Mouse (Mus musculus) myocyte (in vitro differentiated cells): Measurements from ENCODE around the gene Dhps. TPM values are rescaled to one million over a fixed set of nuclear protein-coding genes. Genes with fewer than 3 reads are reported as not detected.
"Not testable (repeated sequence)": the region's sequence is repeated elsewhere in the genome, so short reads cannot be mapped to it uniquely, and the experiment has no call there.

ENCODE experiments used
- H3K27me3 ChIP-seq: one replicate; pipeline ENCODE4 v1.6.1; 2011; ENCODE audit not compliant: control insufficient read depth, insufficient read depth, insufficient read length
- H3K36me3 ChIP-seq: one replicate; pipeline ENCODE4 v1.6.1; 2011; ENCODE audit not compliant: control insufficient read depth, insufficient read depth
- H3K4me2 ChIP-seq: one replicate; pipeline ENCODE4 v1.6.1; 2011; ENCODE audit warnings: low read depth, control low read depth
- H3K4me3 ChIP-seq: one replicate; pipeline ENCODE4 v1.5.1; 2011; ENCODE audit warnings: mild to moderate bottlenecking, control low read depth, moderate library complexity
- H3K79me2 ChIP-seq: one replicate; pipeline ENCODE4 v1.6.1; 2011; ENCODE audit not compliant: control insufficient read depth, insufficient read depth
- H3ac ChIP-seq: one replicate; pipeline ENCODE4 v1.6.1; 2011; ENCODE audit not compliant: control insufficient read depth, insufficient read length
- CEBPB ChIP-seq: IDR thresholded peaks from 2 replicates; pipeline ENCODE4 v1.6.1; 2011; ENCODE audit warnings: mild to moderate bottlenecking, moderate library complexity; ENCODE audit not compliant: poor library complexity, insufficient read depth, severe bottlenecking
- E2F4 ChIP-seq: IDR thresholded peaks from one replicate; pipeline ENCODE4 v1.6.1; 2011; ENCODE audit warnings: mild to moderate bottlenecking, control low read depth, moderate library complexity; ENCODE audit not compliant: insufficient read depth
- MAX ChIP-seq: IDR thresholded peaks from one replicate; pipeline ENCODE4 v1.6.1; 2011; ENCODE audit warnings: low read depth, mild to moderate bottlenecking, control low read depth
- MYOD1 ChIP-seq, 3 experiments: IDR thresholded peaks; one replicate each; pipeline ENCODE4 v1.6.1; 2011; ENCODE audit warnings: control low read depth in 2 of 3, low read depth in 2 of 3, mild to moderate bottlenecking in 2 of 3, moderate library complexity in 1 of 3; ENCODE audit not compliant: insufficient read length in 2 of 3, control insufficient read depth in 1 of 3
- MYOG ChIP-seq, 3 experiments: IDR thresholded peaks; one replicate each; pipeline ENCODE4 v1.6.1; 2011; ENCODE audit warnings: control low read depth in 2 of 3, low read depth in 2 of 3, mild to moderate bottlenecking in 2 of 3; ENCODE audit not compliant: insufficient read length in 2 of 3, control insufficient read depth in 1 of 3, insufficient read depth in 1 of 3
- POLR2A ChIP-seq: IDR thresholded peaks from one replicate; pipeline ENCODE4 v1.6.1; 2011; ENCODE audit warnings: low read depth, mild to moderate bottlenecking, control low read depth, moderate library complexity; ENCODE audit not compliant: insufficient read length
- POLR2AphosphoS2 ChIP-seq: IDR thresholded peaks from one replicate; pipeline ENCODE4 v1.6.1; 2011; ENCODE audit warnings: low read depth, control low read depth; ENCODE audit not compliant: insufficient read length
- REST ChIP-seq: IDR thresholded peaks from one replicate; pipeline ENCODE4 v1.6.1; 2011; ENCODE audit warnings: mild to moderate bottlenecking, control low read depth, moderate library complexity; ENCODE audit not compliant: insufficient read depth, insufficient read length
- SRF ChIP-seq: IDR thresholded peaks from one replicate; pipeline ENCODE4 v1.6.1; 2011; ENCODE audit warnings: low read depth; ENCODE audit not compliant: control insufficient read depth, insufficient read length
- TCF12 ChIP-seq: IDR thresholded peaks from one replicate; pipeline ENCODE4 v1.6.1; 2011; ENCODE audit warnings: mild to moderate bottlenecking, control low read depth; ENCODE audit not compliant: poor library complexity, insufficient read depth, severe bottlenecking
- TCF3 ChIP-seq: IDR thresholded peaks from one replicate; pipeline ENCODE4 v1.6.1; 2011; ENCODE audit warnings: low read depth, control low read depth; ENCODE audit not compliant: insufficient read length
- USF1 ChIP-seq: IDR thresholded peaks from one replicate; pipeline ENCODE4 v1.6.1; 2011; ENCODE audit warnings: low read depth, mild to moderate bottlenecking, control low read depth, moderate library complexity
- polyA plus RNA-seq: library from polyadenylated mRNA; unstranded; fragments of >200 nt; fragmentation: generic; extraction: Trizol; gene quantifications from one replicate; pipeline ENCODE4 v1.2.1, GENCODE M21; 2012; ENCODE audit warnings: missing spikeins

The Dhps gene
- polyA plus RNA-seq, 1 experiment = 86.7 TPM

DNA sequence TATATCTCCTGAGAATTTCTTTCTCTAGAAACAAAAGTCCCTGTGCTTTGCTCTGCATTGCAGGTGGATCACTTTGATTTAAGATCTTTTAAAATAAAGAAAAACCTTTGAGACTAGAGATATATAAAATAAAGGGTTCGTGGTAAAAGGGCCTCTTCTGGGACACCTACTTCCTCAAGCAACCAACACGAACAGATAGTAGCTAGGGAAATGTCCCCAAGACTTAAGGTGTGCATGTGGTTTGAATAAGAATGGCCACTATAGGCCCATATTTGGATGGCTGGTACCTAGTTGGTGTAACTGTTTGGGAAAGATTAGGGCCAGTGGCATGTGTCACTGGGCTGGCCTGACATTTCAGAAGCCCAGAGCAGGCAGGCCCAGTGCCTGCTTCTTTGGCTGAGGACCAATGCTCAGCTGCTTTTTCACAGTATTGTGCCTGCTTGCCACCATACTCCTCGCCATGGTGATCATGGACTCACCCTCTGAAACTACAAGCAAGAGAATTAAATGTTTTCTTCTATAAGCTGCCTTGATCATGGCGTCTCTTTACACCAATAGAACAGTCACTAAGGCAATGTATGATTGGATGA lies 28.6 kb downstream of the Dhps start:
- Histone ChIP-seq H3K4me2 (no peak overlapping the region), H3K4me3 (no peak overlapping the region), H3K79me2 (no peaks in the 10 kb centered on the region), H3ac (no peak overlapping the region), H3K27me3 (no peaks in the 10 kb centered on the region), H3K36me3 (no peaks in the 10 kb centered on the region)
- no peak for TF ChIP-seq POLR2AphosphoS2
- TF ChIP-seq TCF12 = no peak
- TF ChIP-seq REST = no peak
- TF ChIP-seq SRF = no peak
- no peak for TF ChIP-seq CEBPB
- TF ChIP-seq MYOG (IDR thresholded peaks at IDR 0.05; ENCODE audit: control insufficient read depth in 1 of 3, insufficient read depth in 1 of 3, insufficient read length in 2 of 3, low read depth in 2 of 3) = no peak
- TF ChIP-seq MYOD1 (IDR thresholded peaks at IDR 0.05; ENCODE audit: control insufficient read depth in 1 of 3, insufficient read length in 2 of 3, low read depth in 2 of 3) = no peak
- TF ChIP-seq TCF3 = no peak
- no peak for TF ChIP-seq MAX

DNA sequence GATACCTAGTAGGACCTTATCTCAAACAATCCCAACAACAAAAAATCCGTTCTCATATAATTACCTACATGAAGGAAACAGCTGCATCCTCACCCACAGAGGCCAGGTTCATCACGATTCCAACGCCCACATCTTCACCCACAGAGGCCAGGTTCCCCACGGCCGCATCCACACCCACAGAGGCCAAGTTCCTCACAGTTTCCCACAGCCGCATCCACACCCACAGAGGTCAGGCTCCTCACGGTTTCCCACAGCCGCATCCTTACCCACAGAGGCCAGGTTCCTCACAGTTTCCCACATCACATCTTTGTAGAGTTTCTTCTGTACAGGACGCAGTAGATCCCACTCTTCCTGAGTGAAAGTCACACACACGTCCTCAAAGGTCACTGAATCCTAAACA lies 41.7 kb downstream of the Dhps start:
- Histone ChIP-seq H3K4me3 (no peak overlapping the region), H3K79me2 (no peaks in the 10 kb centered on the region), H3K36me3 (no peaks in the 10 kb centered on the region), H3K27me3 (no peaks in the 10 kb centered on the region), H3K4me2 (no peak overlapping the region), H3ac (no peak overlapping the region)
- no peak for TF ChIP-seq SRF
- TF ChIP-seq TCF3 = no peak
- TF ChIP-seq MAX = no peak
- TF ChIP-seq E2F4 = no peak
- TF ChIP-seq POLR2A = no peak
- no peak for TF ChIP-seq CEBPB
- no peak for TF ChIP-seq REST
- TF ChIP-seq MYOG (IDR thresholded peaks at IDR 0.05; ENCODE audit: control insufficient read depth in 1 of 3, insufficient read depth in 1 of 3, insufficient read length in 2 of 3, low read depth in 2 of 3) = no peak
- no peak for TF ChIP-seq MYOD1 (IDR thresholded peaks at IDR 0.05; ENCODE audit: control insufficient read depth in 1 of 3, insufficient read length in 2 of 3, low read depth in 2 of 3)
- TF ChIP-seq POLR2AphosphoS2 = no peak
- TF ChIP-seq USF1 = no peak
- TF ChIP-seq TCF12 = no peak

DNA sequence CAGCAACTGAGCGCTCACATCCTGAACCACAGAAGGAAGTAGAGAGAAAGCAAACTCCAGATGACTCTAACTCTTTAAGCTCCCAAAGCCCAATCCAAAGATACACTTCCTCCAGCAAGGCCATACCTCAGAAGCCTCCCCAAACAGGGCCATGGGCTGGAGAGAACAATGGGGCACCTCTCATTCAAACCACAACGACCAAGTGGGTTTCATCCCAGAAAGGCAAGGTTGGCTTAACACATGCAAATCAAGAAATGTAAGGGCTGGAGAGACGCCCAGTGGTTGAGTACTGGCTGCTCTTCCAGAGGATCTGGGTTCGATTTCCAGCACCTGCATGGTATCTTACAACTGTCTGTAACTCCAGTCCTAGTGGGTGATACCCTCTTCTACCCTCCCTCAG lies 43.9 kb downstream of the Dhps start:
- TF ChIP-seq SRF (no peak), REST (no peak), TCF3 (no peak), USF1 (no peak), TCF12 (no peak), MYOD1 (IDR thresholded peaks at IDR 0.05; ENCODE audit: control insufficient read depth in 1 of 3, insufficient read length in 2 of 3, low read depth in 2 of 3) (no peak), POLR2A (no peak), MYOG (IDR thresholded peaks at IDR 0.05; ENCODE audit: control insufficient read depth in 1 of 3, insufficient read depth in 1 of 3, insufficient read length in 2 of 3, low read depth in 2 of 3) (no peak), E2F4 (no peak), CEBPB (no peak), POLR2AphosphoS2 (no peak), MAX (no peak)
- Histone ChIP-seq H3K4me2 (no peak overlapping the region), H3ac (no peak overlapping the region), H3K27me3 (no peaks in the 10 kb centered on the region), H3K36me3 (no peaks in the 10 kb centered on the region), H3K4me3 (no peak overlapping the region), H3K79me2 (no peaks in the 10 kb centered on the region)

DNA sequence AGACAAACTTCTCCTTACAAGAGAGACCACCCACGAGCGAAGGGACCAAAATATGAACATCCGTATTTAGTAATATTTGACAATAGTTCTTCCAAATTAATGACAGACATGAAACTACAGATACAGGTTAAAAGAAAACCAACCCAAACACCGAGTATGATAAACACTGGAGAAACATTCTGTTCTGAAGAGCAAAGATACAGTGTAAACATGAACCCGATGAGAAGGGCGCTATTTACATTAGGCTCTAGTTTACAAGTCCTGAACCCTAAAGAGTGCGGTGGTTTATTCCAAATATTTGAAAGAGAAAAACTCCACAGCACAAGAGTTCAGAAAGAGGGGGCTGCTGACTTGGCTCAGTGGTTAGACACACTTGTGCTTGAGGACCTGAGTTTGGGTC lies 45.4 kb downstream of the Dhps start:
- H3K36me3 ChIP-seq = no peaks in the 10 kb centered on the region
- H3K4me2 ChIP-seq = no peak overlapping the region
- no peaks in the 10 kb centered on the region for H3K79me2 ChIP-seq
- TF ChIP-seq TCF12 (no peak), CEBPB (no peak), TCF3 (no peak)
- no peaks in the 10 kb centered on the region for H3K27me3 ChIP-seq
- no peak overlapping the region for H3K4me3 ChIP-seq
- no peak overlapping the region for H3ac ChIP-seq

DNA sequence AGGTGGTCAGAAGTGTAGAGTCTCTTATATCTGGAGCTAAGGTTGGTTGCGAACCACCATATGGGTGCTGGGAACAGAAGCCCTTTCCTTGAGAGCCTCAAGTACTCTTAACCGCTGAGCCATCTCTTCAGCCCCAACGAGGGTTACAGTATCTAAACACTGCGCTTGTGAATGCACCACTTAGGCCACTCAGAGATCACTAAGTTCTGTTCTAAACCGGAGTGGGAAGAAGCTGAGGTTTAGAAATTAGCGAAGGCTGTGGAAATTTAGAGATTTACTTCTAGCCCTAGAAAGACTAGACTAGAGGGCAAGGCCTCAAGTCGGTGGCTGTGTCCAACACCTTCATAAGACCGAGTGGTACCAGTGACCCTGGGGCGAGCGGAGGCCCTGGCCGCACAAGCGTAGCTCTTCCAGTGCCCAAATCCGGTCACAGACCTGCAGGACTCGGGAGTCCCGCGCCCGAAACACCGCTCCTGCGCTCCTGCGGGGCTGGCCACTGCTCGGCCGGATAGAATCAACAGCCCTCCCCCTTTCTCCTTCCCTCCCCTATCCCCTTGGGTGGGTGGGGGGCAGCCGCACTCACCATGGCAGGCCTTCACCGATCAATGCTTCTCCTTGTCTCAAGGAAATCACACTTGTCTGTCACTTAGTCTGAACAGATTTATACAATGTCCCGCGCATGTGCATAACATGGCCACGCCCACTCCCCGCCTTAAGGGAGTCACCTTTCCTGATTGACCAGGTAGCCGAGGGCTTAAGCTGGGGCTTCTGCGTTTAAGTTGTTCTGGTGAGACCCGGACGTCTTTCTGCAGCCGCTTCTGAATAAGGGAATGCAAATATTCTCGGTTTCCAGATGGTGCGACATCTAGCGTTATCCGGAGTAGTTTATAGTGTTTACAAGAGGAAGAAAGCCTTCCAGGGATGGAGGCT lies 47.8 kb downstream of the Dhps start:
- Histone ChIP-seq H3K27me3 (no peaks in the 10 kb centered on the region), H3ac (no peak overlapping the region), H3K79me2 (no peaks in the 10 kb centered on the region), H3K4me2 (peak overlapping the region; percentile 40), H3K4me3 (no peak overlapping the region), H3K36me3 (no peaks in the 10 kb centered on the region)
- no peak for TF ChIP-seq MYOD1 (IDR thresholded peaks at IDR 0.05; ENCODE audit: control insufficient read depth in 1 of 3, insufficient read length in 2 of 3, low read depth in 2 of 3)
- no peak for TF ChIP-seq MYOG (IDR thresholded peaks at IDR 0.05; ENCODE audit: control insufficient read depth in 1 of 3, insufficient read depth in 1 of 3, insufficient read length in 2 of 3, low read depth in 2 of 3)
- TF ChIP-seq SRF = peak; percentile 8
- TF ChIP-seq USF1 = no peak
- no peak for TF ChIP-seq TCF12
- TF ChIP-seq MAX = no peak
- TF ChIP-seq TCF3 = no peak
- TF ChIP-seq POLR2AphosphoS2 = no peak

DNA sequence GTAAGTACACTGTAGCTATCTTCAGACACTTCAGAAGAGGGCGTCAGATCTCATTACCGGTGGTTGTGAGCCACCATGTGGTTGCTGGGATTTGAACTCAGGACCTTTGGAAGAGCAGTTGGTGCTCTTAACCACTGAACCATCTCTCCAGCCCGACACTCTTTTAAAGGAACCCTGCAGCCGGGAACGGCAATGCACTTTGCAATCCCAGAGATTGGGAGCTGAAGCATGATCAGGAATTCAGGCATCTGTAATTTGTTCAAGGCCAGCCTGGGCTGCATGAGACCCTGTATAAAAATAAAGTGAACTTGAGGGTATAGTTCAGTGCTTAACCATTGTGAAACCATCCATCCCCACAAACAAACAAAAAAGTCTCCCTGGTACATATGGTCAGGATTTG lies 48.7 kb downstream of the Dhps start:
- H3K4me3 ChIP-seq, H3K27me3 ChIP-seq, H3K79me2 ChIP-seq, H3K4me2 ChIP-seq, H3K36me3 ChIP-seq, H3ac ChIP-seq: not testable (repeated sequence)
